Mouse (Mus musculus) CD4-positive, CD25-positive, alpha-beta regulatory T cell, adult 9 weeks (primary cell): Measurements from ENCODE around the gene Tbc1d24. TPM values are rescaled to one million over a fixed set of nuclear protein-coding genes. Genes with fewer than 3 reads are reported as not detected.

ENCODE experiments used
- polyA plus RNA-seq: library from polyadenylated mRNA; unstranded; fragments of 100-300 nt; shearing (Covaris generic); gene quantifications from one replicate; pipeline ENCODE4 v1.2.1, GENCODE M21; 2017

The Tbc1d24 gene
- polyA plus RNA-seq = 0.71 TPM

DNA sequence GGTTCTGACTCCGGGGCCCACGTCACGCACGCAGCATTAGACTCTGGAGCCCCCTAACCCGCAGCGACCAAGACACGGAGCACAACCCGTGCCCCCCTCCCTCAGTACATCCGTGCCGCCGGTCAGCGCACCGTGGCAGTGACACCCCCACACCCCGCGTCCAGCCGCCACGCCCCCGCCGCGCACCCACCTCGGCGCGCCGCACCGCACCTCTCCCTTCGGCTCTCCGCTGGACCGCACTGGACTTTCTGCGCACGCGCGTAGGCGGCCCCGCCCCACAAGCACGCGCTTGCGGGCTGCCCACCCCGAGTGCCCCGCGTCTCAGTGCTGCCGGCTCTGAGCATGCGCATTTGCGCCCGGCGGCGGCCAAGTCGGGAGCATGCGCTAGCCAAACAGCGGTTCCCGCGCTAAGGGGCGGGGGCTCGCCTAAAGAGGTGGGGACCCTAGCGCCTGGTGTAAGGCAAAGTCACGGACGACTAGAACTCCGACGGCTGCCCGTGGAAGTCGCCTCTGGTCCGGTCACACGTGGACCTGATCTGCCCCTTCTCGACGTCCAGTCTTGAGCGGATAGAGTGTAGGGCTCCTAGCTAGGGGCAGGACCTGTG lies at the start of gene Tbc1d24:
Gene Tbc1d24, minus strand, starts transcription at position 279 of the 605 bp plus-strand sequence.

GRCm38 (mm10) chr17:24251320-24252069 lies 46.1 kb upstream of the Tbc1d24 start, which contains the start of gene Ccnf:
TSS of gene Ccnf (minus strand) at chr17:24251484.

DNA sequence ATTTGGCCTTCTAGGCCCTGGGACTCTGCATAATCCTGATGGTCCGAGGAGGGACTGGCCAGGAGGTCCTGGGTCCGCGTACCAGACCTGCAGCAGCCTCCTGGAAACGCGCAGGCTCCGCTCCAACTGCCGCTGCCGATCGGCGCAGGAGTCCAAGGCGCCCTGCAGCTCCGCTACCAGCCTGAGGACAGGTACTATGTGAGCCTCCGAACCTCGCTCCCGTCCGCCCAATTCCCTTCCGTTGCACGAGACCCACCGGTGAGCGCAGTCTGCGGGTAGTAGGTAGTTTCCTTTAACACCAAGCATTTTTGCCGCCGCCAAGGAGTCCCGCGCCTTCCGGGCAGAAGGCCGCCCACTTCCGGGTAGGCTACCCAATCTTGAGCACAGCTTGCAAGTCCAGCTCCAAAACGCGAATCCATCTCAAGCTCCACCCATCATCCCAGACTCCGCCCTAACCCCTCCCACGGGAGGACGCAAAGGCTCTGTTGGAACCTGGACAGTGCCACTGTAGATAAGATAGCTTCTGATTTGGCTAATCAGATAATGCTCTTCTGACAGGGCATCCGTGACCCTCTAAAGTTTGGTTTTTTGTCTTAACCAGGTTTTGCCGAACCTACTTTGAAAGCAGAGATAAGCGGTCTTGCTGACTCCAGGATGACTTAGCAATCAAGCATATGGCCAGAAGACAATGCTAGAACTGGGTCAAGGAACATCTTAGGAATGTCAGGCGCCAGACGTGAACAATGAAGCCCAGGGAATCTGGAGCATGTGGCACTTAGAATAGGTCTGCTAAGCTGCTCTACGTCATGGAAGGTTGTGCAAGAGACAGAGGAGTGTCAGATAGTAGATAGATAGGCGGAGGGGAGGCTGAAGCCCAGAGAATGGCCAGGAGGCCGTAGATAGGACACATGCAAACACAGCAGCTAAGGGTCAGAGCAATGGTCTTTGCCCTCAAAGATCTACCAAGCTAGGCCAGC lies 15.4 kb upstream of the Tbc1d24 start, which contains the start of gene Tedc2:
Gene Tedc2, minus strand, starts transcription at position 417 of the 977 bp plus-strand sequence.

DNA sequence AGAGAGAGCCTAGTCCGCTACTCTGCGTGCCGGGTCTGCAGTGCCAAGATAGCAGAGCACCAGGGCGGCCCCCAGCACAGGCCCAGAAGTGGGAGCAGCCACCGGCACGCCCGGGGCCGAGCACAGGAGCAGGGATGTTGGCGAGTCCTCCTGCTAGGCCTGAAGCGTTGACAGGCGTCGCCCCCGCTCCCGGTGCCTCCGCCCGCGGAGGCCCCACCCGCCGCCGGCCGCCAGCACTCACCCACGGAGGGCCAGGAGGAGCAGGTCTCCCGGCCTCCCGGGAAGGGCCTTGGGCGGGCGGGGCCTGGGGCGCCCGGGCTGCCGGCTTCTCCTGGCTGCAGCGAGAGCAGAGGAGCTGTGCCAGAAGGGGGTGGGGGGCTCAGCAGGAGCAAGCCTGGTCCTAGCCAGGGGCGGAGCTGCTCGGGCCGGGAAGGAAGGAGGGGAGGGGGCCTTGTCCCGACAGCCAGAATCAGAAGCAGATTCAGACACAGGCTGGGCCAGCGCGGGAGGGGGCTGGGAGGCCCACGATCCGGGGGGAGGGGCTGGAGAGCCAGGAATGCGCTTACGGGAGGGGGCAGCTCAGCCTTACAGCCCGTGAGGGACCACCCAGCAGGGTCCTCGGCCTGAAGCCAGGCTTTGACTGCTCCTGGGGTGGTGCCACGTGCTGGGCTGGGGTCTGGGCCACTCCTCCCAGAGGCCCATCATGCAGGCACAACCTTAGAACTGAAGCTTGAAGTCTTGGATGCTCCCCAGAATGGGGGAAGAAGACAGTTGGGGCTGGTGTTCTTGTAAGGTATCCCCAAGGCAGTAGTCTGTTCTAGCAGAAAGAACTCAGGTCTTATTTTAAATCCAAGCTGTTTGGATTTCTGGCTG lies 3.9 kb upstream of the Tbc1d24 start, which contains the start of gene Ntn3:
Gene Ntn3, minus strand, starts transcription at position 489 of the 873 bp plus-strand sequence.

GRCm38 (mm10) chr17:24169317-24170065 lies 35.9 kb downstream of the Tbc1d24 start, which contains the start of gene Atp6v0c:
TSS of gene Atp6v0c (minus strand) at chr17:24169702.

GRCm38 (mm10) chr17:24163176-24163962 lies 42.0 kb downstream of the Tbc1d24 start, which contains the start of gene Amdhd2:
TSS of gene Amdhd2 (minus strand) at chr17:24163766.

DNA sequence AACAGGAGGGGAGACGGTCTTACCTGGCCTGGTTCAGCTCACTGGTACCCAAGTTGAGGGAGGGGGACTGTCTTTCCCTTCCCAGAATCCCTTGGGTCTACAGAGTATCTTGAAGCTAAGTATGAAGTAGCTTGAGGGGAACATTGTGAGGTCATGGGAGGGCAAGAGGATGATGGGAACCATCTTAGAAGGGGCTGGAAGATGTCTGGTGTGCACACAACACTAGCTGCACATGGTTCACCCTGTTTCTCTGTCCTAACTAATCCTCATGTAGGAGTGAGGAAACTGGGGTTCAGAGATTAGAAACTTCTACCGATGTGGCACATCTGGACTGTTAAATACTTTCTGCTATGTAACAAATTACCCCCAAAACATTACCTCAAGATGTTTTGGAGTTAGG lies 54.5 kb downstream of the Tbc1d24 start, which contains the start of gene Pdpk1:
Gene Pdpk1, minus strand, starts transcription at position 101 of the 400 bp plus-strand sequence.

Other genes starting within 250 kb of the Tbc1d24 start
- 0.25 TPM for gene Prss30, start 225.0 kb downstream of the Tbc1d24 start, polyA plus RNA-seq
- not detected for gene Prss22, start 207.5 kb downstream of the Tbc1d24 start, polyA plus RNA-seq
- gene Prss27, start 167.4 kb downstream of the Tbc1d24 start, polyA plus RNA-seq = 0.58 TPM
- 6.9 TPM for gene Kctd5, start 132.1 kb downstream of the Tbc1d24 start, polyA plus RNA-seq
- gene Pdpk1, start 54.6 kb downstream of the Tbc1d24 start, polyA plus RNA-seq = 51.6 TPM
- gene Amdhd2, start 41.8 kb downstream of the Tbc1d24 start, polyA plus RNA-seq = 40.0 TPM
- 381 TPM for gene Atp6v0c, start 35.9 kb downstream of the Tbc1d24 start, polyA plus RNA-seq
- not detected for gene Ntn3, start 4.0 kb upstream of the Tbc1d24 start, polyA plus RNA-seq
- gene Tedc2, start 15.3 kb upstream of the Tbc1d24 start, polyA plus RNA-seq = 7.7 TPM
- 3.4 TPM for gene Ccnf, start 45.9 kb upstream of the Tbc1d24 start, polyA plus RNA-seq
- 0.21 TPM for gene Abca17, start 145.5 kb upstream of the Tbc1d24 start, polyA plus RNA-seq
- 41.1 TPM for gene Abca3, start 146.4 kb upstream of the Tbc1d24 start, polyA plus RNA-seq
- gene Rnps1, start 209.0 kb upstream of the Tbc1d24 start, polyA plus RNA-seq = 205 TPM
- gene Eci1, start 221.1 kb upstream of the Tbc1d24 start, polyA plus RNA-seq = 78.7 TPM
- gene Dnase1l2, start 237.5 kb upstream of the Tbc1d24 start, polyA plus RNA-seq = 4.9 TPM